Mouse (Mus musculus): ENCODE measurements at regions not wholly inside any gene's neighbourhood (a gene's known extent, or its start where the extent isn't known, plus 50 kb on each side); places are given as distances from the start of the nearest gene placed in this dataset.

DNA sequence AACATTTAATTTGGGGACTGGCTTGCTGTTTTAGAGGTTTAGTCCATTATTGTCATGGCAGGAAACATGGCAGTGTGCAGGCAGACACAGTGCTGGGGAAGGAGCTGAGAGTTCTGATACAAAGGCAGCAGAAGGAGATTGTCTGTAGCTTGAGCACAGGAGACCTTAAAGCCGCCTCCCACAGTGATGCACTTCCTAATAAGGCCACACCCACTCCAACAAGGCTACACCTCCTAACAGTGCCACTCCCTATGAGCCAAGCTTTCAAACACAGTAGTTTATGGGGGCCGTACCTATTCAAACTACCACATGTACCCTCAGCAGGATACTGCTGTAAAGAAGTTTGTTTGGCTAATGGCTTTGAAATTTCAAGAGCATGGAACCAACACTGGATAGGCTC is 113.3 kb upstream of the Zfp217 start:
- TF ChIP-seq CTCF (IDR thresholded peaks at IDR 0.05) (no peak), EP300 (IDR thresholded peaks at IDR 0.05) (no peak)
